Mouse (Mus musculus) liver, postnatal 0 days (tissue): ENCODE data around the gene Fam83c.

ENCODE experiments used
- CTCF ChIP-seq: sonication (generic); IDR thresholded peaks from 2 replicates; pipeline ENCODE4 v1.5.1; 2016; ENCODE audit warnings: antibody characterized with exemption, low read depth
- EP300 ChIP-seq: IDR thresholded peaks from 2 replicates; pipeline ENCODE4 v1.6.1; 2016; ENCODE audit warnings: antibody characterized with exemption, low read depth, mild to moderate bottlenecking

DNA sequence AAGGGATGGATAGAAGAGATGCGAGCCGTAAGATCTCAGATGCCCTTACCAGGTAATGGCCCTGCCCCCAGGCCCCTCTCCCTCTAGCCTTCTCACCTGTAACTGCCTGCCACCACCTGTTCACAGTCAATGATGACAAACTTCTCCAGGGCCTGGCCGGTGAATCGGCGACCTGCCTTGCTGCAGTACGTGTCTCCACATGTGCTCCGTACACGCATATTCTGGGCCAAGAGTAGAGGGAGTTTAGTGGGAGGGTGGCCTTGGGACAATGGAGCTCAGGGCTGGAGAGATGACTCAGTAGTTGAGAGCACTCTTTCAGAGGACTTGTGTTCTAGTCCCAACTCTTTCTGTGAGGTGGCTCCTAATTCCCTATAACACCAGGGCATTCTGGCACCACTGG, 3.8 kb downstream of the Fam83c start:
- TF ChIP-seq CTCF, result no peak
- no peak for TF ChIP-seq EP300
